Mouse (Mus musculus): ENCODE results near the gene Tsc1. TPM values are rescaled to one million over a fixed set of nuclear protein-coding genes. Genes with fewer than 3 reads are reported as not detected.

The Tsc1 gene
- total RNA-seq, 1 experiment from 2014 or later: 14.5 TPM

- ATAC-seq (replicated peaks; ENCODE audit: low read depth, poor library complexity, severe bottlenecking): no peak
Measured at GRCm38 (mm10) chr2:28612436-28613063, 28.5 kb upstream of the Tsc1 start.

- no peak for ATAC-seq (replicated peaks; ENCODE audit: low read depth, poor library complexity, severe bottlenecking)
Measured at GRCm38 (mm10) chr2:28613599-28613998, 27.4 kb upstream of the Tsc1 start.

GRCm38 (mm10) chr2:28616358-28616757, 24.7 kb upstream of the Tsc1 start:
- ATAC-seq (replicated peaks; ENCODE audit: low read depth, poor library complexity, severe bottlenecking): peak; percentile 36; the same call in 1 of the 2 replicates

GRCm38 (mm10) chr2:28616874-28617273, 24.2 kb upstream of the Tsc1 start:
- 0 out of 2 replicates have a peak, but pooled peaks have one; percentile 5 for ATAC-seq (replicated peaks; ENCODE audit: low read depth, poor library complexity, severe bottlenecking)

- no peak for ATAC-seq (replicated peaks; ENCODE audit: low read depth, poor library complexity, severe bottlenecking)
Measured at GRCm38 (mm10) chr2:28617498-28618486, 23.2 kb upstream of the Tsc1 start.

GRCm38 (mm10) chr2:28618777-28619336, 22.2 kb upstream of the Tsc1 start:
- ATAC-seq (replicated peaks; ENCODE audit: low read depth, poor library complexity, severe bottlenecking): peak; percentile 16

GRCm38 (mm10) chr2:28619369-28619768, 21.7 kb upstream of the Tsc1 start:
- no peak for ATAC-seq (replicated peaks; ENCODE audit: low read depth, poor library complexity, severe bottlenecking)

GRCm38 (mm10) chr2:28620522-28620921, 20.5 kb upstream of the Tsc1 start:
- no peak for ATAC-seq (replicated peaks; ENCODE audit: low read depth, poor library complexity, severe bottlenecking)

GRCm38 (mm10) chr2:28621111-28621510, 19.9 kb upstream of the Tsc1 start:
- ATAC-seq (replicated peaks; ENCODE audit: low read depth, poor library complexity, severe bottlenecking): no peak

GRCm38 (mm10) chr2:28621664-28622171, 19.3 kb upstream of the Tsc1 start, which contains the start of gene Gfi1b:
Gfi1b (minus strand) TSS chr2:28621982.
- peak; percentile 77 for ATAC-seq (replicated peaks; ENCODE audit: low read depth, poor library complexity, severe bottlenecking)

GRCm38 (mm10) chr2:28622521-28623124, 18.4 kb upstream of the Tsc1 start:
- peak; percentile 48 for ATAC-seq (replicated peaks; ENCODE audit: low read depth, poor library complexity, severe bottlenecking)

- no peak for ATAC-seq (replicated peaks; ENCODE audit: low read depth, poor library complexity, severe bottlenecking)
Measured at GRCm38 (mm10) chr2:28624870-28625269, 16.2 kb upstream of the Tsc1 start.

GRCm38 (mm10) chr2:28626038-28626437, 15.0 kb upstream of the Tsc1 start:
- ATAC-seq (replicated peaks; ENCODE audit: low read depth, poor library complexity, severe bottlenecking): no peak

- peak; percentile 45; the same call in 1 of the 2 replicates for ATAC-seq (replicated peaks; ENCODE audit: low read depth, poor library complexity, severe bottlenecking)
Measured at GRCm38 (mm10) chr2:28628053-28628452, 13.0 kb upstream of the Tsc1 start.

- no peak for ATAC-seq (replicated peaks; ENCODE audit: low read depth, poor library complexity, severe bottlenecking)
Measured at GRCm38 (mm10) chr2:28629911-28630381, 11.1 kb upstream of the Tsc1 start.

GRCm38 (mm10) chr2:28632626-28633025, 8.4 kb upstream of the Tsc1 start:
- no peak for ATAC-seq (replicated peaks; ENCODE audit: low read depth, poor library complexity, severe bottlenecking)

- ATAC-seq (replicated peaks; ENCODE audit: low read depth, poor library complexity, severe bottlenecking): peak; percentile 77; the same call in 1 of the 2 replicates
Measured at GRCm38 (mm10) chr2:28633136-28633535, 7.9 kb upstream of the Tsc1 start.

- no peak for ATAC-seq (replicated peaks; ENCODE audit: low read depth, poor library complexity, severe bottlenecking)
Measured at GRCm38 (mm10) chr2:28635199-28635598, 5.8 kb upstream of the Tsc1 start.

GRCm38 (mm10) chr2:28637106-28637845, 3.8 kb upstream of the Tsc1 start:
- ATAC-seq (replicated peaks; ENCODE audit: low read depth, poor library complexity, severe bottlenecking): no peak
